Comparison of ENCODE assay signal across 16 mouse cellular contexts in the genomic region with DNA sequence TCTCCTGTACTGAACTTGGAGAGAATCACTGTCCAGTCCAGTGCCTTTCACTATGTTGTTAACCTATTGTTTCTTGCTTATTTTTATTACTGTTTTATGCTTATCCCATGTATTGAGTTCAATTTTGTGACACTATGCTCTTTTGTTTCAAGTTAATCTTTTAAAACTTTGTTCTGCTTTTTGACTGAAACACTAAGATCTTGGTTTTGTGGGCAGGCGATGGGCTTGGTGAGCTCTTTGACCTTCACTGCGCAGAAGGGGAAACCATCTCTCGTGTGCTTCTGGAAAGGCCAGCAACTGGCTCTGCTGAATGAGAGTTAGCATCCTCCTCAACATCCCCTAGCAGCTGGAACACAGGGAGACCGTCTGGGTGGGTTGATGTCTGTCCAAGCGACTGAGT. TPM values are rescaled to one million over a fixed set of nuclear protein-coding genes. Genes with fewer than 3 reads are reported as not detected.
DNase-seq lines count a peak whose midpoint lies in the region; ATAC-seq and TF ChIP-seq lines count a peak whose summit lies in the region.
"Had no signal": no experiment of that assay in that cellular context is flagged by ENCODE, and none has a peak within 500 bp of the region (broad histone marks: within the 10 kb centered on the region; RNA-seq: fewer than 3 reads in every experiment).

No protein-coding gene starts in this region.

- no peak overlapping the region for H3K9ac ChIP-seq in heart, embryonic 16.5 days (ENCODE audit: low read length)
- H3K9ac ChIP-seq in kidney, embryonic 16.5 days (replicated peaks; ENCODE audit: low read length): no peak overlapping the region
- no peak overlapping the region for H3K9ac ChIP-seq in lung, postnatal 0 days (replicated peaks; ENCODE audit: low read depth)
- H3K9ac ChIP-seq in midbrain, postnatal 0 days (replicated peaks; ENCODE audit: low read length, poor library complexity, severe bottlenecking): no peak overlapping the region
- H3K9ac ChIP-seq: embryonic facial prominence, embryonic 12.5 days; forebrain, postnatal 0 days had no signal

- TF ChIP-seq EP300 in lung, postnatal 0 days (IDR thresholded peaks at IDR 0.05): no peak

- DNase-seq in heart, postnatal 14 days: no peak
- no peak for DNase-seq in kidney, adult 11 months
- no peak for DNase-seq in lung, postnatal 0 days (ENCODE audit: low spot score)
- DNase-seq in lung, postnatal 4 days: no peak
- DNase-seq in midbrain, postnatal 0 days (ENCODE audit: low spot score): no peak
- DNase-seq: adrenal gland, adult 2 months; forebrain, postnatal 0 days; kidney, postnatal 36 days; layer of hippocampus, postnatal 36 days; thymus, postnatal 36 days had no signal

- H3K9me3 ChIP-seq in heart, embryonic 16.5 days (replicated peaks; ENCODE audit: control insufficient read depth, low read length): no peaks in the 10 kb centered on the region
- H3K9me3 ChIP-seq in kidney, embryonic 16.5 days (ENCODE audit: low read length): no peaks in the 10 kb centered on the region
- H3K9me3 ChIP-seq in lung, postnatal 0 days (ENCODE audit: low read length): no peaks in the 10 kb centered on the region
- no peaks in the 10 kb centered on the region for H3K9me3 ChIP-seq in midbrain, postnatal 0 days (ENCODE audit: low read length)
- H3K9me3 ChIP-seq: embryonic facial prominence, embryonic 12.5 days; G1E; midbrain, embryonic 10.5 days had no signal

- H3K27ac ChIP-seq in heart, embryonic 16.5 days (ENCODE audit: low read length): peak overlapping the region; percentile 55
- peak overlapping the region; percentile 81; the same call in 1 of the 2 replicates for H3K27ac ChIP-seq in kidney, embryonic 16.5 days (ENCODE audit: low read length)
- peak overlapping the region; percentile 81 for H3K27ac ChIP-seq in lung, postnatal 0 days (ENCODE audit: low read length)
- H3K27ac ChIP-seq in macrophage: 0 out of 2 replicates have a peak overlapping the region, but pooled peaks have one; percentile 13
- no peak overlapping the region for H3K27ac ChIP-seq in midbrain, postnatal 0 days (ENCODE audit: low read depth, low read length)
- H3K27ac ChIP-seq: embryonic facial prominence, embryonic 12.5 days; midbrain, embryonic 10.5 days had no signal

- intact Hi-C loops in heart, postnatal 14 days (cut with DNase I): loop anchor here (2.0 kb wide), 1 partner anchor 44 kb away; no protein-coding TSS in a partner anchor

- ATAC-seq in heart, embryonic 16.5 days (replicated peaks; ENCODE audit: extremely low read depth, insufficient read depth, low FRiP score): no peak
- no peak for ATAC-seq in kidney, embryonic 16.5 days (ENCODE audit: low FRiP score, low TSS enrichment)
- no peak for ATAC-seq in lung, postnatal 0 days
- no peak for ATAC-seq in midbrain, postnatal 0 days (ENCODE audit: low FRiP score)
- ATAC-seq: forebrain, postnatal 0 days had no signal

- H3K4me3 ChIP-seq in heart, embryonic 16.5 days (ENCODE audit: low read length): no peak overlapping the region
- no peak overlapping the region for H3K4me3 ChIP-seq in kidney, embryonic 16.5 days (ENCODE audit: low read length)
- no peak overlapping the region for H3K4me3 ChIP-seq in lung, postnatal 0 days (ENCODE audit: low read depth, low read length)
- H3K4me3 ChIP-seq in macrophage (ENCODE audit: inconsistent target): no peak overlapping the region
- no peak overlapping the region for H3K4me3 ChIP-seq in midbrain, postnatal 0 days (ENCODE audit: low read depth, low read length)
- H3K4me3 ChIP-seq: embryonic facial prominence, embryonic 12.5 days; midbrain, embryonic 10.5 days had no signal

- no peak for TF ChIP-seq CTCF in lung, postnatal 0 days (IDR thresholded peaks at IDR 0.05)
- TF ChIP-seq CTCF in midbrain, postnatal 0 days (IDR thresholded peaks at IDR 0.05): no peak

- H3K27me3 ChIP-seq in heart, embryonic 16.5 days (ENCODE audit: control insufficient read depth, insufficient read depth, low read length): no peaks in the 10 kb centered on the region
- no peaks in the 10 kb centered on the region for H3K27me3 ChIP-seq in kidney, embryonic 16.5 days (ENCODE audit: insufficient read depth, low read length)
- H3K27me3 ChIP-seq in lung, postnatal 0 days (replicated peaks; ENCODE audit: insufficient read depth, low read length): no peaks in the 10 kb centered on the region
- H3K27me3 ChIP-seq in midbrain, postnatal 0 days (ENCODE audit: insufficient read depth, low read length): no peaks in the 10 kb centered on the region
- H3K27me3 ChIP-seq: embryonic facial prominence, embryonic 12.5 days had no signal

- 0 out of 2 replicates have a peak, but pooled peaks cover 3% of the 10 kb centered on the region for H3K36me3 ChIP-seq in heart, embryonic 16.5 days (ENCODE audit: control insufficient read depth, insufficient read depth)
- H3K36me3 ChIP-seq in kidney, embryonic 16.5 days (ENCODE audit: insufficient read depth, low read length): no peaks in the 10 kb centered on the region
- H3K36me3 ChIP-seq in lung, postnatal 0 days (ENCODE audit: insufficient read depth, low read length): no peaks in the 10 kb centered on the region
- H3K36me3 ChIP-seq in macrophage (ENCODE audit: inconsistent target): peaks cover 7% of the 10 kb centered on the region; the same call in 1 of the 2 replicates
- H3K36me3 ChIP-seq in midbrain, postnatal 0 days (ENCODE audit: insufficient read depth, low read length): no peaks in the 10 kb centered on the region
- H3K36me3 ChIP-seq: embryonic facial prominence, embryonic 12.5 days; midbrain, embryonic 10.5 days had no signal

- H3K79me2 ChIP-seq in macrophage (ENCODE audit: inconsistent target): peaks cover 95% of the 10 kb centered on the region

- peaks cover 54% of the 10 kb centered on the region for H3K4me1 ChIP-seq in heart, embryonic 16.5 days (ENCODE audit: control insufficient read depth, insufficient read depth, low read length)
- H3K4me1 ChIP-seq in kidney, embryonic 16.5 days (ENCODE audit: insufficient read depth, low read length): peaks cover 62% of the 10 kb centered on the region
- H3K4me1 ChIP-seq in lung, postnatal 0 days (ENCODE audit: insufficient read depth, low read depth, low read length): peaks cover 9% of the 10 kb centered on the region; the same call in 1 of the 2 replicates
- H3K4me1 ChIP-seq in midbrain, postnatal 0 days (ENCODE audit: insufficient read depth, low read length): peaks cover 10% of the 10 kb centered on the region

- no peak overlapping the region for H3K4me2 ChIP-seq in heart, embryonic 16.5 days (ENCODE audit: low read depth, low read length)
- no peak overlapping the region for H3K4me2 ChIP-seq in kidney, embryonic 16.5 days (replicated peaks; ENCODE audit: low read depth, low read length)
- no peak overlapping the region for H3K4me2 ChIP-seq in lung, postnatal 0 days (replicated peaks; ENCODE audit: low read depth, low read length)
- no peak overlapping the region for H3K4me2 ChIP-seq in midbrain, postnatal 0 days (ENCODE audit: low read depth, low read length, poor library complexity, severe bottlenecking)
- H3K4me2 ChIP-seq: embryonic facial prominence, embryonic 12.5 days had no signal

- WGBS in heart, embryonic 16.5 days: 69% methylated on average over 5 of the region's 5 CpGs
- WGBS in kidney, embryonic 16.5 days: 76% methylated on average over 5 of the region's 5 CpGs
- WGBS in lung, postnatal 0 days: 53% methylated on average over 5 of the region's 5 CpGs
- 25% methylated on average over 5 of the region's 5 CpGs for WGBS in macrophage (ENCODE audit: missing documents)
- 85% methylated on average over 5 of the region's 5 CpGs for WGBS in midbrain, postnatal 0 days

RNA-seq across cellular contexts. Expression of a gene that starts 32.6 kb away (rescaled TPM):
- polyA plus RNA-seq in heart, embryonic 16.5 days (2015; fragmentation: Nextera tagmentation; extraction: Ambion mirVana): 7.3 and 8.7 TPM in 2 replicates
- total RNA-seq in heart, postnatal 14 days (2021): 10 to 100 TPM; 76.8 to 79.6 TPM
- 8.3 and 9.6 TPM in 2 replicates for polyA plus RNA-seq in kidney, embryonic 16.5 days (2015; fragmentation: Nextera tagmentation; extraction: Ambion mirVana)
- polyA plus RNA-seq in lung, postnatal 0 days (2015; fragmentation: Nextera tagmentation; extraction: Ambion mirVana): 8.4 and 11.9 TPM in 2 replicates
- 1,000 to 10,000 TPM in 4 of 26 experiments, 100 to 1,000 TPM in 22; 236 to 1,218 (median 566) TPM for total RNA-seq in macrophage (2018; cell fraction: chromatin; rRNA removed)
- total RNA-seq in macrophage (2018; cell fraction: cytosol; rRNA removed): 100 to 1,000 TPM in 10 of 26 experiments, 10 to 100 TPM in 16; 60.5 to 237 (median 89.4) TPM
- 100 to 1,000 TPM; 208 to 665 (median 325) TPM for total RNA-seq in macrophage (2018; cell fraction: nucleus; rRNA removed)
- polyA plus RNA-seq in macrophage (2018): 43.7 to 63.0 TPM (median 46.1 TPM) in 3 replicates
- 12.2 and 13.9 TPM in 2 replicates for total RNA-seq in midbrain, postnatal 0 days (2014; rRNA removed)
- 2.0 and 2.2 TPM in 2 replicates for polyA plus RNA-seq in midbrain, postnatal 0 days (2015; fragmentation: Nextera tagmentation; extraction: Ambion mirVana)
